Mouse (Mus musculus) thymus, adult 2 months (tissue): Measurements from ENCODE around the gene Egfl8.

Experiments used
- CTCF ChIP-seq: fragments of 200-500 bp; IDR thresholded peaks from 2 replicates; pipeline ENCODE4 v1.5.1; 2012; ENCODE audit warnings: mild to moderate bottlenecking, control low read depth, low read length, moderate library complexity, borderline replicate concordance; ENCODE audit not compliant: control insufficient read depth, poor library complexity, insufficient read depth; ENCODE audit errors: extremely low read depth
- POLR2A ChIP-seq: fragments of 200-500 bp; IDR thresholded peaks from 2 replicates; pipeline ENCODE4 v1.6.1; 2012; ENCODE audit warnings: mild to moderate bottlenecking, low read length, control low read depth, moderate library complexity; ENCODE audit not compliant: control insufficient read depth, poor library complexity, insufficient read depth; ENCODE audit errors: extremely low read depth

- TF ChIP-seq POLR2A: no peak
- no peak for TF ChIP-seq CTCF
Observed at GRCm38 (mm10) chr17:34660259-34660820, 44.6 kb upstream of the Egfl8 start.
